Mouse (Mus musculus) heart, adult 2 months (tissue): ENCODE measurements around the gene Wdcp. TPM values are rescaled to one million over a fixed set of nuclear protein-coding genes. Genes with fewer than 3 reads are reported as not detected.

Experiments used
- DNase-seq, 2 experiments: peaks; one replicate each; pipeline ENCODE4 v3.0.0; 2021
- H3K27ac ChIP-seq: fragments of 200-600 bp; 2 replicates; pipeline ENCODE4 v1.8.1; 2022
- H3K27me3 ChIP-seq: fragments of 200-500 bp; 2 replicates; pipeline ENCODE4 v1.6.1; 2012; ENCODE audit warnings: mild to moderate bottlenecking, low read length, inconsistent platforms, mixed read lengths; ENCODE audit not compliant: control insufficient read depth, insufficient read depth
- H3K36me3 ChIP-seq: fragments of 200-500 bp; 2 replicates; pipeline ENCODE4 v1.6.1; 2012; ENCODE audit warnings: low read length, inconsistent platforms; ENCODE audit not compliant: control insufficient read depth, insufficient read depth
- H3K4me1 ChIP-seq: fragments of 200-500 bp; 2 replicates; pipeline ENCODE4 v1.6.1; 2011; ENCODE audit warnings: low read length; ENCODE audit not compliant: control insufficient read depth, insufficient read depth
- H3K4me3 ChIP-seq: fragments of 200-600 bp; 2 replicates; pipeline ENCODE4 v1.8.1; 2022
- H3K79me2 ChIP-seq: fragments of 200-500 bp; replicated peaks from 2 replicates; pipeline ENCODE4 v1.6.1; 2012; ENCODE audit warnings: mild to moderate bottlenecking, inconsistent platforms, low read length, moderate library complexity, mixed read lengths; ENCODE audit not compliant: control insufficient read depth, insufficient read depth
- H3K9ac ChIP-seq: fragments of 200-500 bp; 2 replicates; pipeline ENCODE4 v1.6.1; 2012; ENCODE audit warnings: low read depth, mild to moderate bottlenecking, control low read depth, inconsistent platforms, low read length, mixed read lengths
- CTCF ChIP-seq: fragments of 200-600 bp; IDR thresholded peaks from 2 replicates; pipeline ENCODE4 v1.8.1; 2022; ENCODE audit warnings: antibody characterized with exemption, mild to moderate bottlenecking, moderate library complexity
- EP300 ChIP-seq: fragments of 200-500 bp; IDR thresholded peaks from 2 replicates; pipeline ENCODE4 v1.6.1; 2011; ENCODE audit warnings: low read depth, low read length, control low read depth; ENCODE audit not compliant: insufficient read depth
- POLR2A ChIP-seq: fragments of 200-500 bp; IDR thresholded peaks from 2 replicates; pipeline ENCODE4 v1.6.1; 2011; ENCODE audit warnings: mild to moderate bottlenecking, low read depth, low read length, control low read depth; ENCODE audit not compliant: insufficient read depth
- WGBS: fragments of 180-500 bp; shearing (Covaris S2); methylation state at CpG from one replicate; pipeline ENCODE4 v1.1.7; 2018; 5-methylcytosine and 5-hydroxymethylcytosine counted together
- intact Hi-C: fragments of 180-260 bp; cut with DNase I; formaldehyde crosslinking; loops from one replicate; pipeline ENCODE4 v1.15.1; 2025
- polyA plus RNA-seq: library from polyadenylated mRNA; depleted of rRNA; stranded (reverse); fragments of >200 nt; gene quantifications from 2 replicates; pipeline ENCODE4 v1.2.3, GENCODE M21; 2012
- total RNA-seq, 2 experiments: library from RNA; stranded (reverse); gene quantifications; 2 replicates each; pipeline ENCODE4 v1.2.3; 2021

Wdcp gene
- total and polyA plus RNA-seq, 3 experiments = 6.2 to 9.1 (median 7.4) TPM

GRCm38 (mm10) chr12:4859241-4859914 lies 16.3 kb downstream of the Wdcp start:
- Histone ChIP-seq H3K9ac (no peak overlapping the region), H3K79me2 (no peaks in the 10 kb centered on the region), H3K27me3 (no peaks in the 10 kb centered on the region), H3K27ac (no peak overlapping the region), H3K4me3 (no peak overlapping the region), H3K36me3 (no peaks in the 10 kb centered on the region), H3K4me1 (peaks cover 2% of the 10 kb centered on the region)
- no peak for DNase-seq
- 39% methylated on average over 11 of the region's 11 CpGs for WGBS
- TF ChIP-seq POLR2A = no peak
- no peak for TF ChIP-seq CTCF
- TF ChIP-seq EP300 = no peak
- intact Hi-C loops = loop anchor here (5.0 kb wide), 1 partner anchor 58 kb away; the partner anchor contains the start of gene Atad2b

GRCm38 (mm10) chr12:4862672-4863071 lies 19.6 kb downstream of the Wdcp start:
- H3K4me3 ChIP-seq = no peak overlapping the region
- DNase-seq = no peak
- H3K4me1 ChIP-seq = peaks cover 2% of the 10 kb centered on the region
- H3K36me3 ChIP-seq = no peaks in the 10 kb centered on the region
- 87% methylated on average over 4 of the region's 4 CpGs for WGBS
- H3K9ac ChIP-seq = no peak overlapping the region
- TF ChIP-seq CTCF = peak; percentile 53
- no peak for TF ChIP-seq EP300
- H3K79me2 ChIP-seq = no peaks in the 10 kb centered on the region
- H3K27ac ChIP-seq = no peak overlapping the region
- no peaks in the 10 kb centered on the region for H3K27me3 ChIP-seq
- intact Hi-C loops = no loop called here

GRCm38 (mm10) chr12:4863654-4864337 lies 20.7 kb downstream of the Wdcp start:
- no peaks in the 10 kb centered on the region for H3K27me3 ChIP-seq
- peak in 1 of 2 experiments; percentile 18 for DNase-seq
- intact Hi-C loops = no loop called here
- TF ChIP-seq CTCF (peak; percentile 19; the same call in 1 of the 2 replicates), EP300 (no peak)
- H3K36me3 ChIP-seq = no peaks in the 10 kb centered on the region
- no peaks in the 10 kb centered on the region for H3K79me2 ChIP-seq
- no peak overlapping the region for H3K27ac ChIP-seq
- 40% methylated on average over 4 of the region's 4 CpGs for WGBS
- peaks cover 2% of the 10 kb centered on the region for H3K4me1 ChIP-seq
- no peak overlapping the region for H3K9ac ChIP-seq
- H3K4me3 ChIP-seq = no peak overlapping the region

DNA sequence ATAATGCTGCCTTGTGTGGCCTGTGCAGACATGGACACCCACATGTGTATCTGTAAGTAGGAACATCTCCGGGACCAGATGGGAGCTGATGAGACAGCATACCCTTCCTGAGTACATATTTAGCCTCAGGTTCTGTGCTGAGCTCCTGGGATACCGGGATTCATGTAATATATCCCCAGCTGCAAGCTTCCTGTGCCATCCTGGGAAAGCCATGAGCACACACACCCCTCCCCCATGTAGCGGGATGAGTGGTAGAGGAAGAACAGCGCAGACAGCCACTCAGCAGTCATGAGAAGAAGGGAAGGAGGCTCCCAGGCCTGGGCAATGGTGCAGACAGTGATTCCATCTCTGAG lies 21.2 kb downstream of the Wdcp start:
- Histone ChIP-seq H3K36me3 (no peaks in the 10 kb centered on the region), H3K4me1 (peaks cover 2% of the 10 kb centered on the region), H3K79me2 (no peaks in the 10 kb centered on the region), H3K9ac (no peak overlapping the region), H3K4me3 (no peak overlapping the region), H3K27me3 (no peaks in the 10 kb centered on the region), H3K27ac (no peak overlapping the region)
- no peak for DNase-seq
- TF ChIP-seq EP300 (no peak), CTCF (no peak), POLR2A (no peak)
- intact Hi-C loops = no loop called here
- WGBS = 51% methylated on average over 4 of the region's 4 CpGs

DNA sequence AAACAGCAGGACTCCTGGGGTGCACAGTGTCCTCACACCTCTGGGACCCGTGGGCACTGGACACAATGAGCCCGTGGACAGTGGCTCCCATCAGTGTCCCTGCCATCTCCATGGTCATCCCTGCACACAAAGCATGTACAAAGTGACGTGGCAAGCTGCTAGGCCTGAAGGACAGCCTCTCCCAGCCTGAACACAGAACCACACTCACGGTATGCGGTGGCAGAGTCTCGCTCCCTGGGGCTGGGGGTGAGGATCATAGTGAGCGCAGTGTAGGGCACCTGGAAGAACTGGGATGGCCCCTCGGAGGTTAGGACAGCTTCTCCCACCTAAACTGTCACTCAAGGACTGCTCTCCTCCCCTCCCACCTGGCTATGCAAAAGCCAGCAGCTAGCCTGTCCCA lies 25.8 kb downstream of the Wdcp start:
- H3K79me2 ChIP-seq = no peaks in the 10 kb centered on the region
- intact Hi-C loops = no loop called here

GRCm38 (mm10) chr12:4871260-4871659 lies 28.2 kb downstream of the Wdcp start:
- Histone ChIP-seq H3K4me3 (no peak overlapping the region), H3K27me3 (no peaks in the 10 kb centered on the region), H3K4me1 (peaks cover 3% of the 10 kb centered on the region), H3K27ac (no peak overlapping the region), H3K9ac (no peak overlapping the region), H3K36me3 (no peaks in the 10 kb centered on the region), H3K79me2 (no peaks in the 10 kb centered on the region)
- no peak for DNase-seq
- TF ChIP-seq POLR2A (no peak), CTCF (no peak), EP300 (no peak)
- intact Hi-C loops = no loop called here
- 94% methylated on average over 5 of the region's 5 CpGs for WGBS

More for the DNA sequence above, 25.8 kb downstream of the Wdcp start:
- Histone ChIP-seq H3K27me3 (no peaks in the 10 kb centered on the region), H3K9ac (no peak overlapping the region), H3K36me3 (no peaks in the 10 kb centered on the region), H3K4me3 (no peak overlapping the region), H3K4me1 (peaks cover under 1% of the 10 kb centered on the region; the same call in 1 of the 2 replicates), H3K27ac (no peak overlapping the region)
- 85% methylated on average over 8 of the region's 8 CpGs for WGBS
- TF ChIP-seq EP300 (no peak), POLR2A (no peak), CTCF (no peak)
- no peak for DNase-seq
